Mouse (Mus musculus) midbrain, embryonic 15.5 days (tissue): ENCODE measurements around the gene Arntl2. TPM values are rescaled to one million over a fixed set of nuclear protein-coding genes. Genes with fewer than 3 reads are reported as not detected.
"Not testable (repeated sequence)": the region's sequence is repeated elsewhere in the genome, so short reads cannot be mapped to it uniquely, and the experiment has no call there.

Experiments used
- ATAC-seq: fragments of 200-750 bp; cut with Nextera tagmentation; replicated peaks from 2 replicates; pipeline ENCODE4 v1.8.0; 2017; ENCODE audit warnings: moderate TSS enrichment
- H3K27ac ChIP-seq: fragments of 300-500 bp; sonication (generic); 2 replicates; pipeline ENCODE4 v1.5.1; 2015; ENCODE audit warnings: mild to moderate bottlenecking, inconsistent platforms
- H3K27me3 ChIP-seq: fragments of 300-500 bp; sonication (generic); replicated peaks from 2 replicates; pipeline ENCODE4 v1.6.1; 2015; ENCODE audit warnings: inconsistent platforms
- H3K36me3 ChIP-seq: fragments of 300-500 bp; sonication (generic); replicated peaks from 2 replicates; pipeline ENCODE4 v1.6.1; 2015; ENCODE audit warnings: inconsistent platforms
- H3K4me1 ChIP-seq: fragments of 300-500 bp; sonication (generic); 2 replicates; pipeline ENCODE4 v1.6.1; 2015; ENCODE audit warnings: inconsistent platforms
- H3K4me2 ChIP-seq: fragments of 300-500 bp; sonication (generic); 2 replicates; pipeline ENCODE4 v1.6.1; 2015; ENCODE audit warnings: inconsistent platforms, mild to moderate bottlenecking, moderate library complexity
- H3K4me3 ChIP-seq: fragments of 300-500 bp; sonication (generic); 2 replicates; pipeline ENCODE4 v1.5.1; 2015; ENCODE audit warnings: mild to moderate bottlenecking, inconsistent platforms
- H3K9ac ChIP-seq: fragments of 300-500 bp; sonication (generic); 2 replicates; pipeline ENCODE4 v1.6.1; 2015; ENCODE audit warnings: mild to moderate bottlenecking, inconsistent platforms
- H3K9me3 ChIP-seq: fragments of 300-500 bp; sonication (generic); 2 replicates; pipeline ENCODE4 v1.6.1; 2016; ENCODE audit warnings: inconsistent platforms
- WGBS: fragments of 180-500 bp; shearing (Covaris S2); methylation state at CpG from one replicate; pipeline ENCODE4 v1.1.7; 2015; ENCODE audit warnings: mixed read lengths; 5-methylcytosine and 5-hydroxymethylcytosine counted together
- polyA plus RNA-seq: library from polyadenylated mRNA; unstranded; fragments of >200 nt; fragmentation: Nextera tagmentation; extraction: Ambion mirVana; gene quantifications from 2 replicates; pipeline ENCODE4 v1.2.1, GENCODE M21; 2015

Arntl2 gene
- polyA plus RNA-seq, 1 experiment from 2014 or later, result 4.7 TPM

DNA sequence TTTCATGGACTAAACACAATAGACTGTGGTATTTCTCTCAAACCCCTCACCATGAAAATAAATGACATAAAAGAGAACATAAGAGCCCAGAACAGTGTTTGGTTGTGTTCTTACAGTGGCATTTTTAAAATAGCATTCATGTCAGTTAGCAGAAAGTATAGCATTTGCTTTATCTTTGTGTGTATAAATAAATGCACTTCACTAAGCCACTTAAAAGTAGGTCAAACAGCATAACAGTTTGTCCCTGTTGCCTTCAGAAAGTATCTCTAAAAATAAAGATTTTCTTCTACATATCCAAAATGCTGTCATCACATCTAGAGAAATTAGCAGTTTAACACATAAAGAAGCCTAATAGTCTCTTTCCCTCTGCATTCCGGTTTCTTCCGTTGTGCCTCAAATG is 61.5 kb downstream of the Arntl2 start:
- H3K36me3 ChIP-seq, result no peaks in the 10 kb centered on the region
- no peak overlapping the region for H3K27ac ChIP-seq
- WGBS, result 89% methylated on average over 2 of the region's 2 CpGs
- H3K4me3 ChIP-seq, result no peak overlapping the region
- no peaks in the 10 kb centered on the region for H3K27me3 ChIP-seq
- H3K4me2 ChIP-seq, result no peak overlapping the region
- H3K9me3 ChIP-seq, result no peaks in the 10 kb centered on the region
- H3K4me1 ChIP-seq, result no peaks in the 10 kb centered on the region
- H3K9ac ChIP-seq, result no peak overlapping the region
- ATAC-seq, result no peak

DNA sequence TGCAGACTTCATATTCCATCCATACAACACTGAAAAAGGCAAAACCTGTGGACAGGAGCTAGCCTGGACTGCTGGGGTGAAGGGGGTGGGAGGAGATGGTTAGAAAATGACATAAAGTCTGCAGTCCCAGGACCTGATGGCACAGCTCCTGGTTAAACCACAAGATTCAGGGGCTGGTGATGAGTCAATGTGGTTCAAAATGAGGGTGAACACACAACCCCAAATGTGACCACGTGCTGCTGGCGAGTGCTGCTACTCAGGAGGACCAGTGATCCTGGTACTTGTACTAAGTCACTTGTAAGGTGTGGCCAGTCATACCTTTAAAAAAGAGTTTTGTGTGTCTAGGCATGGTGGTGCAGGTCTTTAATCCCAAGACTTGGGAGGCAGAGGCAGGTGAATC is 67.3 kb downstream of the Arntl2 start:
- Histone ChIP-seq H3K36me3 (no peaks in the 10 kb centered on the region), H3K4me1 (no peaks in the 10 kb centered on the region), H3K4me2 (no peak overlapping the region), H3K9me3 (no peaks in the 10 kb centered on the region), H3K27me3 (no peaks in the 10 kb centered on the region), H3K9ac (no peak overlapping the region), H3K27ac (no peak overlapping the region), H3K4me3 (no peak overlapping the region)
- 89% methylated on average over 2 of the region's 2 CpGs for WGBS
- ATAC-seq, result no peak

DNA sequence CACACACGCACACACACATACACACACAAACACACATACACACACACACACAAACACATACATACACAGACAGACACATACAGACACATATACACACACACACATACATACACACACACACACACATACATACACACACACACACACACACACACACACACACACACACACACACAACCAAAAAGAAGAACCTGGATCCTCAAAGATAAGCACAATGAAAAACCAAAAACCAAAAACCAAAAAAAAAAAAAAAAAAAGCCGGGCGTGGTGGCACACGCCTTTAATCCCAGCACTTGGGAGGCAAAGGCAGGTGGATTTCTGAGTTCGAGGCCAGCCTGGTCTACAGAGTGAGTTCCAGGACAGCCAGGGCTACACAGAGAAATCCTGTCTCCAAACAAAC is 68.5 kb downstream of the Arntl2 start:
- 95% methylated on average over 4 of the region's 5 CpGs for WGBS
- H3K4me3 ChIP-seq, H3K27ac ChIP-seq: not testable (repeated sequence)

DNA sequence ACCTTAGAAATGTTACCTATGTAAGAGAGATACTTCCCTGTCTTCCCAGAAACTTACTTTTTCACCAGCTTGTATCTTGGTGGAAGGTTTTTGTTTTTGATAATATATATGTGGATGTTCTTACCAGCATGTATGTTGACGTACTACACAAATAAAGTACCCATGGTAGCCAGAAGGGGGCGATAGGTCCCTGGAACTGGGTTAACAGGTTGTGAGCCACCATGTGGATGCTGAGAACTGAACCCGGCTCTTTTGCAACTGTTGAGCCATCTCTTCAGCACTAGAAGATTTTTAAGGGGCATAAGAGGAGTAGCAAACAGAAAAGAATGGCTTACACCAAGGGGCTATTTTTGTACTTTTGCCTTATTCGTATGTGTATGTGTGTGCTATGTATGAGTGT is 69.8 kb downstream of the Arntl2 start:
- 79% methylated on average over 4 of the region's 4 CpGs for WGBS
- H3K4me2 ChIP-seq, result no peak overlapping the region
- H3K9ac ChIP-seq, result no peak overlapping the region
- no peak overlapping the region for H3K4me3 ChIP-seq
- no peak for ATAC-seq
- no peaks in the 10 kb centered on the region for H3K4me1 ChIP-seq
- H3K27me3 ChIP-seq, result no peaks in the 10 kb centered on the region
- H3K27ac ChIP-seq, result no peak overlapping the region
- no peaks in the 10 kb centered on the region for H3K36me3 ChIP-seq
- no peaks in the 10 kb centered on the region for H3K9me3 ChIP-seq

More for the DNA sequence above, 68.5 kb downstream of the Arntl2 start:
- H3K9ac ChIP-seq, H3K4me2 ChIP-seq, H3K4me1 ChIP-seq, H3K9me3 ChIP-seq, ATAC-seq, H3K36me3 ChIP-seq, H3K27me3 ChIP-seq: not testable (repeated sequence)

DNA sequence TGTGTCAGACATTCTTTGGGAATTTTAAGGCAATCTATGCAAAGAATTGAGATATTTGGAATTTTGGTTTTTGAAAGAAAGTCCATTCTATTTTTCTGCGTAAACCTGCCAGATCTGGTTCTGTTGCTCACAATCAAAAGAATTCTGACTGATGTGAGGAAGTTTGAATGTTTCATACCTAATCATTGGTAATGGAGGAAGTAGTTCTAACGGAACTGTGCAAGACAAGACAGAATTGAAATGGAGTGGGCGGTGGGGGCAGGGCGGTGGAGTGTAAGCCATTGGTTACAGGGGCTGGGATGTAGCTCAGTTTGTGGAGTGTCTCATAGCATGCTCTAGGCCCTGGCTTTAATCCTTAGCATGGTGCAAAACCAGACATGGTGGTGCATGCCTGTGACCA is 76.1 kb downstream of the Arntl2 start:
- no peaks in the 10 kb centered on the region for H3K4me1 ChIP-seq
- H3K4me2 ChIP-seq, result no peak overlapping the region
- H3K27ac ChIP-seq, result no peak overlapping the region
- WGBS, result 91% methylated on average over 4 of the region's 4 CpGs
- H3K36me3 ChIP-seq, result no peaks in the 10 kb centered on the region
- no peak overlapping the region for H3K9ac ChIP-seq
- no peak overlapping the region for H3K4me3 ChIP-seq
- ATAC-seq, result no peak
- peaks cover 4% of the 10 kb centered on the region; the same call in 1 of the 2 replicates for H3K27me3 ChIP-seq
- H3K9me3 ChIP-seq, result no peaks in the 10 kb centered on the region

DNA sequence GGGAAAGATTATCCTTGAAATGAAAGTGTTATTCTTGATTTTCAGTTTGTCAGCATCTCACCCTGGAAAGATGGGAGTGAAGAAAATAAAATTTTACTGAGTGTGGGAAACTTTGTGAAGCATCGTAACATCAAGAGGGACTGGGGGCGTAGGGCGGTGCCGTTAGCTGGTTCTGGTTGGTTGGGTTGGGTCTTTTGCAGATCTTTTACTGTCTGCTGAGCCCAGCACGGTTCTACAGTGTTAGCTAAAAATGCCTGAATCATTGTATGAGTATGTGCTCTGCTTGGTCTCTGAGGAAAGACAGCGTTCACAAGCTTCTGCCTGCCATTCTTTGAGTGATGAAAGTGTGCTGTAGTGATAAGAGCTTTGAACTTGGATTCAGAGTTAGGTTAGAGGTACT is 78.6 kb downstream of the Arntl2 start:
- Histone ChIP-seq H3K4me3 (no peak overlapping the region), H3K9ac (no peak overlapping the region), H3K27me3 (peaks cover 4% of the 10 kb centered on the region; the same call in 1 of the 2 replicates), H3K36me3 (no peaks in the 10 kb centered on the region), H3K4me2 (no peak overlapping the region), H3K4me1 (no peaks in the 10 kb centered on the region), H3K9me3 (no peaks in the 10 kb centered on the region), H3K27ac (no peak overlapping the region)
- 67% methylated on average over 6 of the region's 6 CpGs for WGBS
- no peak for ATAC-seq

DNA sequence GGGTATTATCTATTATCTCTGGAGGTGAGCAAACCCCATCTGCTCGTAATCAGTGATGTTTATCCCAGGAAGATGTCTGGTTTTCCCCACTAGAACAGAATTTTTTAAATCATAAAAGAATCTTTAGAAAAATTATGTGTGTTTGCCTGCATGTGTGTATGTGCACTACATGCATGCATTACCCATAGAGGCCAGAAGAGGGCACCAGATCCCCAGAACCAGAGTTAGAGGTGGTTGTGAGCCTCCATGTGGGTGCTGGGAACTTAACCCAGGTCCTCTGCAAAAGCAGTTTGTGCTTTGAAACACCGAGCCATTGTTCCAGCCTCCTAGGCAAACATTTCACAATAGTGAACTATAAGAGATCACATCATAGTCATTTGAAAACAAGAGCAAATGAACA is 81.0 kb downstream of the Arntl2 start:
- Histone ChIP-seq H3K9me3 (no peaks in the 10 kb centered on the region), H3K27me3 (no peaks in the 10 kb centered on the region), H3K27ac (no peak overlapping the region), H3K36me3 (no peaks in the 10 kb centered on the region), H3K4me1 (no peaks in the 10 kb centered on the region), H3K9ac (no peak overlapping the region), H3K4me3 (no peak overlapping the region), H3K4me2 (no peak overlapping the region)
- WGBS, result 94% methylated on average over 2 of the region's 2 CpGs
- ATAC-seq, result no peak

DNA sequence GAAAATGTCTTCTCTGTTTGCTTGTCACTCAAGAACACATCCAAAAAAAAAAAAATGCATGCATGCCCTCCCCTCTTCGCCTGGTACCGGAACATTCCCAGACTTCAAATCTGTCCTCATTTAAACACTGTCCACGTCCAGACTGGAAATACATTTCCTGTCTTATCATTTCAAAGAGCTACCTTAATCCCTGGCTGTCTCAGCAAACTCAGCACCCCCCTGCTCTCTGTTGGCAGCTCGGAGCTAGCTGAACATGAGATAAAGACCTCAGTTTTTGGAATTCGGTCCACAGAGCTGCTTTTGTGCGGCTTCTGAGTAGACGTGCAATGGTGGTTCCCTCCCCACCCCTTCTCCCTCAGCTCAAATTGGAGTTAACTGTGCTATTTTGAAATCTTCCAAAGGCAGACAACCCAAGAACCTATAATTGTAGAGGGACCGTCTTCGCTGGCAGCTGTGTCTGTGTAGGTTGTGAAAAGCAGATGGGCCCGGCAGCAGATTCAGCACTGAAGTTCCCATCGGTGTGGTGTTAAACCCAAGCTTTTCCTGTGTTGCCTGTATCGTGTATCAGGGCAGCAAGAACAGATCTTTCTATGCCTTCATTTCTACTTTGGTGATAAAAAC is 81.7 kb downstream of the Arntl2 start:
- Histone ChIP-seq H3K4me1 (no peaks in the 10 kb centered on the region), H3K4me2 (no peak overlapping the region), H3K9me3 (no peaks in the 10 kb centered on the region), H3K36me3 (no peaks in the 10 kb centered on the region), H3K4me3 (no peak overlapping the region), H3K9ac (no peak overlapping the region), H3K27me3 (no peaks in the 10 kb centered on the region), H3K27ac (no peak overlapping the region)
- WGBS, result 88% methylated on average over 12 of the region's 12 CpGs
- ATAC-seq, result no peak

DNA sequence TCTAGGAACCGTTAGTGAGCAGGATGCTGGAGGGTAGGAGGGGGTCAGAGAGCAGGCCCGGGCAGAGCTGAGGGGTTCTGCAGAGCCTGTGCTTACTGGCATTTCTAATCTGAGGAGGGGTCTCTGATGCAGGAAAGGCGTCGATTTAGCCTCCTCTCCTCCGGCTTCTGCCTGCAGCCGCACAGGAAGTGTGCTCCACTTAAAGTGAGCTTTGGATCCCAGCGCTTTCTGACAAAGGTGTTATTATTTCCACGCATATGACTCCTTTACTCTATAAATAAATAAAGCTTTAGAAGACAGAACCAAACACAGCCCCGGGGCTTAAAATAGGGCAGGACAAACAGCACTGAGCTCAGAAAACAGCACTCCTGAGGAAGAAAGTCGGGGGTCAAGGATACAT is 83.1 kb downstream of the Arntl2 start:
- no peaks in the 10 kb centered on the region for H3K4me1 ChIP-seq
- no peak overlapping the region for H3K27ac ChIP-seq
- H3K36me3 ChIP-seq, result no peaks in the 10 kb centered on the region
- WGBS, result 54% methylated on average over 10 of the region's 10 CpGs
- H3K4me2 ChIP-seq, result no peak overlapping the region
- no peak overlapping the region for H3K9ac ChIP-seq
- ATAC-seq, result no peak
- no peaks in the 10 kb centered on the region for H3K27me3 ChIP-seq
- H3K4me3 ChIP-seq, result no peak overlapping the region
- H3K9me3 ChIP-seq, result no peaks in the 10 kb centered on the region

DNA sequence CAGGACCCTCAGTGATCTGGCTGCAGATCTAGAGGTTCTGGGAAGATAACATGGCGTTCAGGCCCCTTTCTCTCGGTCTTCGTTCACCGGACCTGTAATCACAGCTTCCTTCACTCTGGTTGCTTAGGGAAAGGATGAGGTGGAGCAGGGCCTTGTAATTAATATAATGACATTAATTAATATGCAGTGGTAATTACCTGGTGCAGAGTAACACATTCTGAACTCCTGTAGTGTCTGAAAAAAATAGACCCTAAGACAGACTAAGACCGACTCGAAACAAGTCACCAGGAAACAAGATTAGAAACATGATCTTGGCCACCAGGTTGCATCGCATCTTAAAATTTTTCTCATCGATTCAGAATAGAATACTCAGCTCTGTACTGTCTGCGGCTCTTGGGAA is 84.0 kb downstream of the Arntl2 start:
- H3K4me3 ChIP-seq, result no peak overlapping the region
- H3K4me1 ChIP-seq, result no peaks in the 10 kb centered on the region
- H3K27ac ChIP-seq, result no peak overlapping the region
- H3K9ac ChIP-seq, result no peak overlapping the region
- H3K4me2 ChIP-seq, result no peak overlapping the region
- no peaks in the 10 kb centered on the region for H3K36me3 ChIP-seq
- ATAC-seq, result no peak
- H3K9me3 ChIP-seq, result no peaks in the 10 kb centered on the region
- H3K27me3 ChIP-seq, result no peaks in the 10 kb centered on the region
- 88% methylated on average over 9 of the region's 9 CpGs for WGBS

DNA sequence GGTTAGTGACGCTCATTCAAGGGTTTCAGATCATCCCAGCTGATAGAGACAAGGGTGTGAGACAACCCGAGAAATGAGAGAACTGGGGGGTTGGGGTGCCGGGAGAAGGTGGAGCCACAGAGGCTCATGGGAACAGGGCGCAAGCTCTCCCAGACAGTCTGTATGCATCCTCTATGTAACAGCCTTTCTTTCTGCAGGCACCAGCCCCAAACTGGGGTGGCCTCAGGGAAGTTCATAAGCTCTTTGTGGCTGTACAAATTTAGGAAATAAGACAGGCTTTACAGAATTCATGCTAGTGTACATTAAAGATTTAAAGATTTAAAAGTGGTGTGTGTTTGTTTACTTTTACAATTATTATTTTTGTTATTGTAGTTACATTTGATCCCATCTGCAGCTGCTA is 84.4 kb downstream of the Arntl2 start:
- 85% methylated on average over 4 of the region's 4 CpGs for WGBS
- ATAC-seq, result no peak
- Histone ChIP-seq H3K27ac (no peak overlapping the region), H3K9me3 (no peaks in the 10 kb centered on the region), H3K36me3 (no peaks in the 10 kb centered on the region), H3K27me3 (no peaks in the 10 kb centered on the region), H3K4me3 (no peak overlapping the region), H3K4me2 (no peak overlapping the region), H3K4me1 (no peaks in the 10 kb centered on the region), H3K9ac (no peak overlapping the region)

DNA sequence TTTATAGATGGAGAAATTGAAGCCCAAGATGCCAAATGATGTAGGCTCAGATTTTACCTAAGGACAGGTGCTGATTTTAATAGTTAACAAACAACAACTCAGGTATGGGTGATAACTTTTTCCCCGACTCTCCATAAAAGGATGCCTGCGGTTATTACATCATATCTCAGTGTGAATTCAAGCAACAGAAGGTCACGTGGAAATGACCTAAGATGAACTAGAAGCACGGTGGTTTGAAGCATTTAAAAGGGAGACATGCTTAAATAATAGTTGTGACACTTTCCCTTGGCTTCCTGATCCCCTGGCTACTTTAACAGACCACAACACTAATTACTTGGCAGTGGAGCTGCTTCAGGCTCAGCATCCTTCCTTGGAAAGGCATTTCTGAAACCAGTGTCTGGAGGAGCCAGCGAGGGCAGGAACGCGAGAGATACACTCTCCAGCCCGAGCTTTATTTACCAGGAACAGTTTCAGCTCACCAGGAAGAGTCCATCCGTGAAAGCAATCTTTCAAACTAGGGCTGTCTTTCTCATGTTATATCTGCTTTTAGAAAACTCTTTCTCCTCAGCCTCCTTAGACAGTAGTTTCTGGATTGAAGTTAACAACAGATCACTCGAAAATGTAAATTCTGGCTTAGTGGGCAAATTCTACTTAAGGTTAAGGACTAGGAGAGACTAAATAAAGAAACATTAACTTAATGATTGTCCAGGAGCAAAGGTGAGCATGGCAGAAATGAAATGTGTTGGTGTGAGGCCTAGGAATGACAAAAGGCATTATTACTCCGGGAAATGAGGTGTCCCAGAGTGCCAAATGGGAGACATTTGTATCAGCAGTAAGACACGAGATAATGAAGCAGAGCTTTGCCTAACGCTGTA is 86.3 kb downstream of the Arntl2 start:
- H3K4me1 ChIP-seq, result 0 out of 2 replicates have a peak, but pooled peaks cover 6% of the 10 kb centered on the region
- ATAC-seq, result no peak
- H3K4me3 ChIP-seq, result no peak overlapping the region
- H3K27me3 ChIP-seq, result no peaks in the 10 kb centered on the region
- H3K4me2 ChIP-seq, result no peak overlapping the region
- WGBS, result 70% methylated on average over 13 of the region's 13 CpGs
- H3K9ac ChIP-seq, result no peak overlapping the region
- no peaks in the 10 kb centered on the region for H3K36me3 ChIP-seq
- H3K27ac ChIP-seq, result no peak overlapping the region
- H3K9me3 ChIP-seq, result no peaks in the 10 kb centered on the region
